Mouse (Mus musculus) left cerebral cortex, adult 2 months (tissue): ENCODE data around the gene Ces1g. TPM values are rescaled to one million over a fixed set of nuclear protein-coding genes. Genes with fewer than 3 reads are reported as not detected.

ENCODE experiments used
- DNase-seq, 2 experiments: peaks; one replicate each; pipeline ENCODE4 v3.0.0; 2021 to 2022; ENCODE audit warnings: low spot score in 2 of 2, mixed read lengths in 1 of 2; ENCODE audit errors: extremely low spot score in 1 of 2
- H3K27ac ChIP-seq: fragments of 200-600 bp; 2 replicates; pipeline ENCODE4 v1.8.1; 2022
- H3K4me3 ChIP-seq: fragments of 200-600 bp; 2 replicates; pipeline ENCODE4 v1.8.1; 2022
- CTCF ChIP-seq: fragments of 200-600 bp; IDR thresholded peaks from 2 replicates; pipeline ENCODE4 v1.8.1; 2022; ENCODE audit warnings: antibody characterized with exemption, mild to moderate bottlenecking, moderate library complexity
- intact Hi-C: fragments of 180-260 bp; cut with DNase I; formaldehyde crosslinking; loops from one replicate; pipeline ENCODE4 v1.15.1; 2025
- total RNA-seq, 2 experiments: library from RNA; stranded (reverse); gene quantifications; 2 replicates each; pipeline ENCODE4 v1.2.3; 2021

The Ces1g gene
- total RNA-seq, 2 experiments from 2014 or later, result not detected

DNA sequence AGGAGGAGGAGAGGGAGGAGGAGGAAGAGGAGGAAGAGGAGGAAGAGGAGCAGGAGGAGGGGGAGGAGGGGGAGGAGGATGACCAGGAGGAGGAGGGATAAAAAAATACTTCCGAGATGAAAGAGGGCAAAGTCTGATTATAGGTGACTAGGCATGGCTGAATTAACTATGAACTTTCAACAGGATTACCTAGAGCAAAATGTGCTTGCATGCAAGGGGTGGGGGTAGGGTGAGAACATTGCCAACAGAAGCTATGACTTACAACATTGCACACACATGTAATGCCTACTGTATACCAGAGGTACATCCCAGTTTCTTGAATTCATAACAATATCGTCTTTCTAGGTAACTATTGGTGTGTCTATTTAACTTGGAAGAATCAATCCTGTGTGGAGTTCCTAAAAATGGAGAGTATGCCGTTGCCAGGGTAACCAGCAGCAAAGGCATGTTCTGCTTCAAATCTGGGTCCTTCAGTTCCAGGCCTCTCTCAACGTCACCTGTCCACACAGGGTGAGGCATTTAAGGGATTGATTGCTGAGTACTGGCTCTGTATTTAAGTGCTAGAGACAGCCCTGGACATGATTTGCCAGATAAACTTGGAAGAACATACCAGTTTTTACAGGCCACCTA lies 58.8 kb downstream of the Ces1g start:
- no peak for TF ChIP-seq CTCF
- DNase-seq, result no peak
- Histone ChIP-seq H3K27ac (no peak overlapping the region), H3K4me3 (no peak overlapping the region)
- intact Hi-C loops, result no loop called here

DNA sequence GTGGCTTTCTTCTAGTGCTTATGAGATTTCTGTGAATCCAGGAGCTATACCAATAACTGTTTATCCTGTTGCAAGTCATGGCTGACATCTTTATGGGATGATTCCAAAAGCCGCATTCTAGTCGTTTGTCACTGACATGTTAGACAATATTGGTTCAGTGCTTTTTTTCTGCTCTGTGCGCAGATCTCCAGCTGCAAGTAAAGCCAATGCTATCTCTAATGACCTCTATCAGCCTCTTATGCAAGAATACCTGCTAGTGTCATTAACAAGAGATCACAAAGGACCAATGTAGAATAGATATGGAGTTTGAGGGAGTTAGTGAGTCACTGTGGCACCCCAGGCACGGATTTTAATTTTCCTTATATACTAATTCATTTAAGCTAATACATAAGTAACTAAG lies 62.5 kb downstream of the Ces1g start:
- Histone ChIP-seq H3K4me3 (no peak overlapping the region), H3K27ac (no peak overlapping the region)
- TF ChIP-seq CTCF, result no peak
- no peak for DNase-seq
- intact Hi-C loops, result no loop called here

DNA sequence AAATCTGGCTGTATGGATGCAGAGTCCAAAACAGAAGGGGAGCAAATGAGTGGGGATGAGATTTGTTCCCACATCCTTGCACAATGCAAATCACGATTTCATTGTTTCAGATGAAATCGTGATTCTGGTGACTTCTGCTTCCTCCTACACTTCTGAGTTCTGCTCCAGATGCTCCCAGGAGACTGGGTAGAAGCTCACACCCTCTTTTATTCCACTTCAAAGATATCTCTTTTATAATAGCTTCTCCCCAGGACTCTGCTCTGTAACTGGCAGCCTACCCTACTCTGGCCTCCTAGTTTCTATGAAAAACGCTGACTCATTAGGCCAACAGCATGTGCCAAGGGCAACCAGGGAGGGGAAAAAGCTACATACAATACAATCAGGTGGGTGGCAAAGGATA lies 63.8 kb downstream of the Ces1g start:
- no peak for TF ChIP-seq CTCF
- Histone ChIP-seq H3K4me3 (no peak overlapping the region), H3K27ac (peak overlapping the region; percentile 62)
- intact Hi-C loops, result no loop called here
- DNase-seq, result peak in 1 of 2 experiments; percentile 25

DNA sequence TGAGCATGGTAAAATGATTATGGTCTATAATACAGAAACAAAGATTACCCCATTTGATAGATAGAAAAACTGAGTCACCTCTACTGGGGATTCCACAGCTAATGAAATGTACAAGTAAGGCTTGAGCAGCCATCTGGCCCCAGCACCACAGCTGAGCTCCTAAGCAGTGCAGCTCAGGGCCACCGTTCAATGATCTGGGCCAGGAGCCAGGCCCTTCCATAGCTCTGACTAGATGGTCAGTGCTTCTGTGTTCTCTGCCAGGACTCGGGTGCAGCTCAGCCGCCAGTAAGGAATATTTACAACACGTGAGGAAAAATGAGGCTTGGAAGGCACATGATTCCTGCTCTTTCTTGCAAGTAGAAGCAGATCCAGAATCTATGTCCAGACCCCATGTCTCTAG lies 64.4 kb downstream of the Ces1g start:
- intact Hi-C loops, result no loop called here
- TF ChIP-seq CTCF, result no peak
- no peak for DNase-seq
- Histone ChIP-seq H3K27ac (peak overlapping the region; percentile 62), H3K4me3 (no peak overlapping the region)

DNA sequence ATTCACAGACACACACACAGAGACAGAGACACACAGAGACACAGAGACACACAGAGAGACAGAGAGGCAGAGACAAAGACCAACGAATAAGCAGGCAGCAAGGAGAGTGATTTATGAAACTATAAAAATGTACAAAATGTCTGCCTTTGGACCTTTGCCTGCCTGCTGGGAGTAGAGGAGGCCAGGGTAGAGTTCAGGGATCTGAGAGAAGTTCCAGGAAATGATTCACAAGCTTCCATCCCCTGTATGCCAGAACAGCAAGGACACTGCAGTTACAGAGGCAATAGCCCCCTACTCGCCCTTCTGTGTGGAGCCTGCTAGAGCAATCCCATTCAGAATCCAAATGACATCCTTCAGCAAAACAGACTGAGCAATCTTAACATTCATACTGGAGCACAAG lies 75.7 kb downstream of the Ces1g start:
- intact Hi-C loops, result no loop called here
- no peak for DNase-seq
- Histone ChIP-seq H3K27ac (no peak overlapping the region), H3K4me3 (no peak overlapping the region)
- no peak for TF ChIP-seq CTCF

DNA sequence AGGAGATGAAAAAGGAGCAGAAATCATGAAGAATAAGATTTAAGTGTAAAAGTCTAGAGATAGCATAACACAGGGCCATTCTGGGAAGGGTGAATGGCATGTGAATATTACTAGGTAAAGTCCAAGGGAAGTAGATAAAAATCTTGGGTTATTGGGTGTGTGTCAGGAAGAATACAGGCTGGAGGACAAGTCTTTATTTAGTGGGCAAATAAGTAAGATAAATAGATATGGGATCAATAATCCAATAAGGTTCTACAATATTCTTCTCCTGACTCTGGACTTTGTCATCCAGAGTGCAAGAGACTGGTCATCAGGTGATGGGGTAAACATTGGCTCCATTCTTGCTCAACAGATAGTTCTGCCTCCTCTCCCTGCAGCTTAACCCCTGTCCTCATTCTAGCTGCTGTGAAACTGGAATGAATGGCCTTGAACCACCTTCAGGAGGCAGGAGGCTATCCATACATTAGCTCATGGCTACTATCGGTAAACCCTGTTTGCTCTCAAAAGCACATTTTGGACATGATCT lies 84.6 kb downstream of the Ces1g start:
- intact Hi-C loops, result no loop called here
- no peak for DNase-seq
- no peak for TF ChIP-seq CTCF

More for the DNA sequence above, 84.6 kb downstream of the Ces1g start:
- Histone ChIP-seq H3K4me3 (no peak overlapping the region), H3K27ac (no peak overlapping the region)

Other genes with a start within 250 kb of the Ces1g start
- not detected for gene Ces1c, start 206.0 kb downstream of the Ces1g start, total RNA-seq
- gene Ces1d, start 139.5 kb downstream of the Ces1g start, total RNA-seq, result not detected
- gene Ces1e, start 107.7 kb downstream of the Ces1g start, total RNA-seq, result not detected
- gene Ces1f, start 57.6 kb downstream of the Ces1g start, total RNA-seq, result not detected
- gene Ces1h, start 42.4 kb upstream of the Ces1g start, total RNA-seq, result not detected
- gene Ces5a, start 198.5 kb upstream of the Ces1g start, total RNA-seq, result 1 to 10 TPM in 1 of 2 experiments, under 1 TPM in 1; 0.45 to 1.8 TPM